Mouse (Mus musculus) ovary, postnatal 10 days (tissue): ENCODE results near the gene Gm10668.
"Not testable (repeated sequence)": the region's sequence is repeated elsewhere in the genome, so short reads cannot be mapped to it uniquely, and the experiment has no call there.

ENCODE experiments used
- DNase-seq: peaks from one replicate; pipeline ENCODE4 v3.0.0; 2022; ENCODE audit warnings: low spot score

Gene Gm10668

GRCm38 (mm10) chr7:20730524-20730923, at the start of gene Gm10668:
Gene Gm10668, minus strand, starts transcription at chr7:20730624.
- not testable (repeated sequence) for DNase-seq

GRCm38 (mm10) chr7:20770885-20771284, 40.5 kb upstream of the Gm10668 start, which contains the start of gene Vmn1r112:
Gene Vmn1r112, plus strand, starts transcription at chr7:20771185.
- DNase-seq = not testable (repeated sequence)

- not testable (repeated sequence) for DNase-seq
These were observed 27.3 kb downstream of the Gm10668 start, which contains the start of gene Vmn1r111 for GRCm38 (mm10) chr7:20703116-20703515. Gene Vmn1r111, minus strand, starts transcription at chr7:20703216.
